Mouse (Mus musculus): ENCODE measurements around the gene Dst. TPM values are rescaled to one million over a fixed set of nuclear protein-coding genes. Genes with fewer than 3 reads are reported as not detected.

The Dst gene
- polyA plus RNA-seq, 2 experiments: 4.3 to 5.0 TPM

- 71% methylated on average over 10 of the region's 10 CpGs for WGBS (ENCODE audit: insufficient replicate concordance)
- Histone ChIP-seq H3K9me3 (ENCODE audit: control insufficient read depth, low read length) (no peaks in the 10 kb centered on the region), H3K4me1 (replicated peaks; ENCODE audit: control insufficient read depth in 2 of 2, insufficient read depth in 2 of 2, low read length in 1 of 2) (peaks cover 0 to 2% of the 10 kb centered on the region in 2 experiments; a peak in 1 of 4 replicates), H3K4me3 (ENCODE audit: insufficient read depth in 1 of 2, low read depth in 2 of 2, low read length in 2 of 2) (no peak overlapping the region), H3K27ac (no peak overlapping the region), H3K9ac (replicated peaks) (no peak overlapping the region), H3K27me3 (ENCODE audit: control insufficient read depth, insufficient read depth, low read length) (no peaks in the 10 kb centered on the region), H3K4me2 (ENCODE audit: low read depth) (no peak overlapping the region), H3K36me3 (replicated peaks; ENCODE audit: control insufficient read depth, insufficient read depth, low read depth) (no peaks in the 10 kb centered on the region)
- TF ChIP-seq EP300 (IDR thresholded peaks at IDR 0.05; ENCODE audit: low read depth) (no peak), CTCF (IDR thresholded peaks at IDR 0.05; ENCODE audit: low read depth) (no peak)
- DNase-seq (ENCODE audit: low read depth in 3 of 3, low spot score in 3 of 3) (no peak), ATAC-seq (ENCODE audit: insufficient read depth) (no peak)
Measured at GRCm38 (mm10) chr1:34054970-34055369, 146.9 kb downstream of the Dst start.

- Histone ChIP-seq H3K4me3 (ENCODE audit: insufficient read depth in 1 of 2, low read depth in 2 of 2, low read length in 2 of 2) (no peak overlapping the region), H3K4me1 (replicated peaks; ENCODE audit: control insufficient read depth in 2 of 2, insufficient read depth in 2 of 2, low read length in 1 of 2) (peaks cover 0 to 2% of the 10 kb centered on the region in 2 experiments; a peak in 2 of 4 replicates), H3K27ac (no peak overlapping the region), H3K4me2 (ENCODE audit: low read depth) (no peak overlapping the region), H3K36me3 (replicated peaks; ENCODE audit: control insufficient read depth, insufficient read depth, low read depth) (no peaks in the 10 kb centered on the region), H3K27me3 (ENCODE audit: control insufficient read depth, insufficient read depth, low read length) (no peaks in the 10 kb centered on the region), H3K9me3 (ENCODE audit: control insufficient read depth, low read length) (no peaks in the 10 kb centered on the region), H3K9ac (replicated peaks) (no peak overlapping the region)
- TF ChIP-seq CTCF (IDR thresholded peaks at IDR 0.05; ENCODE audit: low read depth): no peak
- no peak for TF ChIP-seq EP300 (IDR thresholded peaks at IDR 0.05; ENCODE audit: low read depth)
- ATAC-seq (ENCODE audit: insufficient read depth) (no peak), DNase-seq (ENCODE audit: low read depth in 3 of 3, low spot score in 3 of 3) (no peak)
- WGBS (ENCODE audit: insufficient replicate concordance): 73% methylated on average over 14 of the region's 14 CpGs
Measured at GRCm38 (mm10) chr1:34056658-34057057, 148.6 kb downstream of the Dst start.

GRCm38 (mm10) chr1:34059231-34059630 is 151.2 kb downstream of the Dst start:
- Histone ChIP-seq H3K4me3 (ENCODE audit: insufficient read depth in 1 of 2, low read depth in 2 of 2, low read length in 2 of 2) (no peak overlapping the region), H3K27me3 (ENCODE audit: control insufficient read depth, insufficient read depth, low read length) (no peaks in the 10 kb centered on the region), H3K9me3 (ENCODE audit: control insufficient read depth, low read length) (no peaks in the 10 kb centered on the region), H3K9ac (replicated peaks) (no peak overlapping the region), H3K4me1 (replicated peaks; ENCODE audit: control insufficient read depth in 2 of 2, insufficient read depth in 2 of 2, low read length in 1 of 2) (peaks cover 0 to 7% of the 10 kb centered on the region in 2 experiments; a peak in 3 of 4 replicates), H3K4me2 (ENCODE audit: low read depth) (no peak overlapping the region), H3K27ac (no peak overlapping the region), H3K36me3 (replicated peaks; ENCODE audit: control insufficient read depth, insufficient read depth, low read depth) (no peaks in the 10 kb centered on the region)
- no peak for DNase-seq (ENCODE audit: low read depth in 3 of 3, low spot score in 3 of 3)
- ATAC-seq (ENCODE audit: insufficient read depth): no peak
- TF ChIP-seq CTCF (IDR thresholded peaks at IDR 0.05; ENCODE audit: low read depth) (no peak), EP300 (IDR thresholded peaks at IDR 0.05; ENCODE audit: low read depth) (no peak)
- 70% methylated on average over 12 of the region's 12 CpGs for WGBS (ENCODE audit: insufficient replicate concordance)

GRCm38 (mm10) chr1:34060446-34060845 is 152.4 kb downstream of the Dst start:
- H3K4me3 ChIP-seq (ENCODE audit: insufficient read depth in 1 of 2, low read depth in 2 of 2, low read length in 2 of 2): no peak overlapping the region
- no peak overlapping the region for H3K4me2 ChIP-seq (ENCODE audit: low read depth)
- no peaks in the 10 kb centered on the region for H3K27me3 ChIP-seq (ENCODE audit: control insufficient read depth, insufficient read depth, low read length)
- no peak overlapping the region for H3K9ac ChIP-seq (replicated peaks)
- no peak for TF ChIP-seq CTCF (IDR thresholded peaks at IDR 0.05; ENCODE audit: low read depth)
- TF ChIP-seq EP300 (IDR thresholded peaks at IDR 0.05; ENCODE audit: low read depth): no peak
- H3K27ac ChIP-seq: no peak overlapping the region
- peaks cover 0 to 7% of the 10 kb centered on the region in 2 experiments; a peak in 3 of 4 replicates for H3K4me1 ChIP-seq (replicated peaks; ENCODE audit: control insufficient read depth in 2 of 2, insufficient read depth in 2 of 2, low read length in 1 of 2)
- no peaks in the 10 kb centered on the region for H3K36me3 ChIP-seq (replicated peaks; ENCODE audit: control insufficient read depth, insufficient read depth, low read depth)
- WGBS (ENCODE audit: insufficient replicate concordance): 14% methylated on average over 6 of the region's 6 CpGs
- DNase-seq (ENCODE audit: low read depth in 3 of 3, low spot score in 3 of 3): no peak
- H3K9me3 ChIP-seq (ENCODE audit: control insufficient read depth, low read length): no peaks in the 10 kb centered on the region
- ATAC-seq (ENCODE audit: insufficient read depth): no peak

GRCm38 (mm10) chr1:34061078-34061477 is 153.1 kb downstream of the Dst start:
- H3K9ac ChIP-seq (replicated peaks): no peak overlapping the region
- no peak overlapping the region for H3K4me3 ChIP-seq (ENCODE audit: insufficient read depth in 1 of 2, low read depth in 2 of 2, low read length in 2 of 2)
- ATAC-seq (ENCODE audit: insufficient read depth): peak; percentile 31; the same call in 1 of the 2 replicates
- DNase-seq (ENCODE audit: low read depth in 3 of 3, low spot score in 3 of 3): peak in 2 of 3 experiments; percentile 4 to 14
- 23% methylated on average over 4 of the region's 4 CpGs for WGBS (ENCODE audit: insufficient replicate concordance)
- TF ChIP-seq EP300 (IDR thresholded peaks at IDR 0.05; ENCODE audit: low read depth) (no peak), CTCF (IDR thresholded peaks at IDR 0.05; ENCODE audit: low read depth) (peak; percentile 66)
- no peaks in the 10 kb centered on the region for H3K27me3 ChIP-seq (ENCODE audit: control insufficient read depth, insufficient read depth, low read length)
- peaks cover 0 to 5% of the 10 kb centered on the region in 2 experiments; a peak in 3 of 4 replicates for H3K4me1 ChIP-seq (replicated peaks; ENCODE audit: control insufficient read depth in 2 of 2, insufficient read depth in 2 of 2, low read length in 1 of 2)
- no peak overlapping the region for H3K27ac ChIP-seq
- H3K36me3 ChIP-seq (replicated peaks; ENCODE audit: control insufficient read depth, insufficient read depth, low read depth): no peaks in the 10 kb centered on the region
- no peak overlapping the region for H3K4me2 ChIP-seq (ENCODE audit: low read depth)
- H3K9me3 ChIP-seq (ENCODE audit: control insufficient read depth, low read length): no peaks in the 10 kb centered on the region

Measured in liver, embryonic 14.5 days (tissue).